Mouse (Mus musculus) testis, postnatal 14 days (tissue): ENCODE data around the gene Gucy2c.

Experiments used
- DNase-seq: peaks from one replicate; pipeline ENCODE4 v3.0.0; 2021; ENCODE audit warnings: low spot score

Gucy2c gene

DNA sequence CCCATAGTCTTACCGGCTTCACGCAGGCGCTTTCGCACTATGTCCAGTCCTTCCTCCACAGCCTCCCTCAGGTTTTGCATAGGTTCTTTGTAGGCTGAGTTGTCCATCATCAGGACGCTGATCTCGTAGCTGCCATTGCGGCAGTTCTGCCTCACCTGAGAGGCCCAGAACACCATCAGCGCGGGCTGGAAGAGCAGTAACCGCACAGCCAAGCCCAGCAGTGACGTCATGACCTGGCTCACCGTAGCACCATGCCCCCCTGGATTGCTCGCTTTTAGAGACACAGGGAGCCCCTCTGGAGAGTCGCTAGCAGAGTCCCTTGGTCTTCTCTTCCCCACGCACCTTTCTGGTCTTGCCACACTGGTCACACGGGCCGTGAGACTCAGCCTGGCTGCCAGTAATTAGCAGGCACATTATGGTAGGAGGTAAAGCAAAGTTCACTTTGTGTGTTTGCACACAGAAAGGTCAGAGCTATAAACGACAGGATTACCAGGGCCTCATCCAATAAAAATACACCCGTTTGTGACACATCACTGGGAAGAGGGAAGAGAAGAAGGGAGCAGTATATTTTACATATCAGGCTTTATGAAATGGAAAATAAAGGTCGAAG, at the start of gene Gucy2c:
Gene Gucy2c, minus strand, starts transcription at position 389 of the 610 bp plus-strand sequence.
- no peak for DNase-seq

DNA sequence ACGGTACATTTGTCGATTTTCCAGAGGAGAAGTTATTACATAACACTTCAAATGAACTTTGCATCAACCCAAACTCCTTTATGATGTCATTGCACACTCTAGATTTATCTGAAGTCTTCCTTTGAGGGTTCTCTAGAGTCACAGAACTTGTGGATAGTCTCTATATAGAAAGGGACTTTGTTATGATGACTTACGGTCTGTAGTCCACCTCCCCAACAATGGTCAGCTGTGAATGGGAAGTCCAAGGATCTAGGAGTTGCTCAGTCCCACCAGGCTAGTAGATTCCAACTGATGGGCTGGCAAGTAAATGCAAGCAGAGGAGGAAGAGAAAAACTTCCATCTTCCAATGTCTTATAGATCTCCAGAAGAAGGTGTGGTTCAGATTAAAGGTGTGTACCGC, 47.1 kb upstream of the Gucy2c start:
- DNase-seq = no peak

DNA sequence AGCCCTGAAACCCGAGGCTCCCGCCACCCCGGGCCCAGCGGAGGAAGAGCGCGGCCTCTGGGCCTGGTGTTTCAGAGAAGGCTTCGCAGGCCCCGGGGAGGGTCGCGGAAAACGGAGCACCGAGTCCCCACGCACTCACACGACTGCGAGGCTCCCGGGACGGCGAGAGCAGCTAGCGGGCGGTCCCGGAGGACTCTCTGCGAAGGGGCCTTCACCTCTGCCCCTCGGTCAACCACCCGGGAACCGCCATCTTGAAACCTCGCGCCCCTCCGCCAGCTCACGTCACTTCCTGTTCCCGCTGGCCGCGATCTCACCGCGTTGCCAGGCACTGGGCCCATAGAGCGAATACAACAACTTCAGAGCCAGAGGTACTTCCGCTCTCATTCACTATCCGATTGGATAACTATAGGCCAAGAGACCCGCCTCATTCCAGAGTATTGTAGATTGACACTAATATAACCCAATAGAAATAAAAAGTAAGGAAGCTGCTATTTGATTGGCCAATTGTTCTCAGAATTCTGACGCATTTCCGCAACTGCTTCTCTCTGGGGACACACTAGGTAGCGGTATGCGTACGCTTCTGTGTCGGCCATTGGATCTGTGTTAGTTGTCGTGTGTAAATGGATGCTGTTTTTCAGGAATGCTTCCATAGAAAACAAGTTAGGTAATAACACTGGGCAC, 46.5 kb upstream of the Gucy2c start, which contains the start of gene Wbp11:
Gene Wbp11, minus strand, starts transcription at position 353 of the 681 bp plus-strand sequence.
- DNase-seq = peak; percentile 97

DNA sequence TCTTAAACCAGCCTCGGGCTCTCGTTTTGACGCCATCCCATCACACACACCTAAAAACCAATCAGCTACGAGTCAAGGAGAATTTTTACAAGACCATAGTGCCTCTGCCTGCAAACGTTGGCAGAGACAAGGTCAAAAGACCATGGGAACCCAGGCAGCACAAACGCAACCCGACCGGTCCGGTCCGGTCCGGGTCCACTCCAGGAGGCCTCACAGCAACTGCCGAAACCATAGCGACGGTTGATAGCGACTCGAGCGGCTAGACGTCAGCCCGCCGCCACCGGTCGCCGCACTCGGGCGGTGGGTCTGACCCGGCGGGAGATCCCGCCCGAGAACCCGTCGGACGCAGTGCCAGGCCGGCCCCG, 45.9 kb upstream of the Gucy2c start, which contains the start of gene BC049715:
Gene BC049715, plus strand, starts transcription at position 111 of the 365 bp plus-strand sequence.
- DNase-seq = no peak

- DNase-seq = no peak
Observed at GRCm38 (mm10) chr6:136827116-136827515, 45.6 kb upstream of the Gucy2c start.

GRCm38 (mm10) chr6:136824987-136825386, 43.4 kb upstream of the Gucy2c start:
- DNase-seq = no peak

DNA sequence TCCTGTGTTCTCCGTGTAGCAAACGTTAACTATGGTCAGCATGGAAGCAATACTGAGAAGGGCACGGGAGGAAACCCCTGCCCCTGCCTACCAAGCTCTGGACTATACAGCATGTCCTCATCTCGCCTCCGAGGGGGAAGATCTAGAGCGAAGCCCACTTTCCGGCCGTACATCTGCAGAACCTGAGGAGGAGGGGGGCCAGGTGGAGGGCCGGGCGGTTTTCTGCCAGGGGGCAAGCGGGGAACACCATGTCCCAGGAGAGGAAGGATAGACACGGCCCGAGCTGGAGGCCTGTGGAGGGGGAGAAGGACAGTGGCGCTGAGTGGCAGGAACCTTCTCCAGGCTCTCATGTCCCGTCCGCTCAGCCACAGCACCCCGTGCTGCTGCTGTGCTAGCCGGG, 39.5 kb upstream of the Gucy2c start:
- DNase-seq = no peak

- DNase-seq = no peak
Observed at GRCm38 (mm10) chr6:136820381-136820780, 38.8 kb upstream of the Gucy2c start.

DNA sequence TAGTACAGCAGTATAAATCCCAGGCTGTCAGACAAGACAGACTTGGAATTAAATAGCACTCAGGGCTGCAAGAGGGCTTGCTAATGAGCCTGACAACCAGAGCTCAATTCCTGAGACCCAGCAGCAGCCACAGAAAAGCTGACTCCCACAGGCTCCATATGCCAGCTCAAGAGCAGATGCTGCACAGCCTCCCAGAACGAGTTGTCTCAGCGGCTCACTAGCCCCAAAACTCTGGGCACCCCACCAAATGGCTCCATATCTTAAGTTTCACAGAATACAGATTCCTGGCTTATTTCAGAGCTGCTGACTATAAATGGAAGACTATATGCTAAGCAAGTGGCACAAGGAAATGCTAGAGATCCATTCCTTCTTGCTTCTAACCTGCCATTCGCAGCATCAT, 36.0 kb upstream of the Gucy2c start:
- no peak for DNase-seq

- no peak for DNase-seq
Observed at GRCm38 (mm10) chr6:136816826-136817225, 35.3 kb upstream of the Gucy2c start.

DNA sequence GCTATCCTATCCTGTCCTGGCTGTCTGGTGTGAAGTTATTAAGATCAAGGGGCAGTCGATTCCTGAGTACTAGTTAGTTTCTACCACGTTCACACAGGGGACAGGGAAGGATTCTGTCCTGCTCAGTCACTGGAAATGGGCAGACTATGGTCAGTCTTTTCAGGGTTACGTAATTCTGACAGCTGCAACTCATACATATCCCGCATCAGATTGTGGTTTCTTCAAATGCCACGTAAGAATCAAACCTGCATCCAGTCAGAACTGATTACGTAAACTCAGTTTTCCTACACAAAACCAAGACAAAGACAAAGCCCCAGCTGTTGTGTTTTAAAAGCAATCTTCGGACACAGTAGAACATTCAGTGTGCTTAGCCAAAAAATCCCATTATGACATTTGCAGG, 33.8 kb upstream of the Gucy2c start:
- no peak for DNase-seq

GRCm38 (mm10) chr6:136813117-136813516, 31.6 kb upstream of the Gucy2c start:
- DNase-seq = no peak

DNA sequence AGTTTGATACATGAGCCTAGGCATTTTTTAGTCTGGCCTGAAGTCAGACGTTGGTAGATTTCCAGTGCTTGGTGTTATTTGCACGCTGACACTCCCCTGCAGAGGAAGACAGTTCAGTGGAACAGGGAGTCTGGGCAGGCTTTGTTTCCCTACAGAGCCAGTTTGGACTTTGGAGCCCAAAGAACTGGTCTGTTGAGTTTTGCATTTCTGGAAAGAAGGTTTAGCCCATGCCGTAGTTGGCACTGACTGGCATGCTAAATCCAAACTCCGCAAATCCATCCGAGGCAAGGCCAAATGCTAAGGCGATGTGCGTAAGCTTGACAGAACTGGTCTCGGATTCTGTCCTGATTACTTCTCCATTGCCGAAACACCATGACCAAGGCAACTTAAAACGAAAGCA, 29.6 kb upstream of the Gucy2c start:
- no peak for DNase-seq

DNA sequence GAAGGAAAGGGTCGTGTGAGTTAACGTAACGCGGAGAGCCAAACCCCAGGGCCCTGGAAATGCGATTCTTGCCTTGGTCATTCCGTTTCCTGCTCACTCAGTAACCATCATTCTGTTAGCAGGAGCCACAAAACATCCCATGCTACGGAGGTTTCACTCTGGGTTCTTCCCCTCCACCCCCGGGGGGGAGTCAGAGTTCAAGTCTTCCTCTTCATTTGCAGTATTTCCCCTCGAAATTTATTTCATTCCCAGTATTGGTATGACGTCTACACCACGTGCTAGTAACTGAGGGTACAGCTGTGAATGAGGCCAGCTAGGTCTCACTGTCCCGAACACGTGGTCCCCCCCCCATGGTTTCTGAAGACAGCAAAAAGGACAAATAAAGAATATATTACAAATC, 28.1 kb upstream of the Gucy2c start:
- DNase-seq = no peak

DNA sequence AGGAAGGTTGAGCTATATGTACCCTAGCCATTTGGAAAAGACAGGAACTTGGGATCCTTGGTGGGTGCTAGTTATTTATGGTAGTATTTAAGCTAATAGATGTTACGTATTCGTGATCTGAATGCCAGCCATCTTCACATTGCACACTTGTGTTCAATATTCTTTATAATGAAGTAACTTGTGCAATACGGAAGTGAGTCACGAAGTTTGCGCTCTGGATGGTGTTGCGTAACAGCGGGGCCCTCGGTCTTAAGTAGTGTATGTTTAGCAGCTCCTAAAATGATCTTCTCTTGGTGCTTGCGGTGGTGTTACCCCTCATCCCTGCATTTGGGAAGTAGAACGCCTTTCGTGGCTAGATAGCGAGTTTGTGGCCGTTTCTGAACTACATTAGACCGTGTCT, 27.5 kb upstream of the Gucy2c start:
- DNase-seq = no peak

- no peak for DNase-seq
Observed at GRCm38 (mm10) chr6:136808631-136809046, 27.1 kb upstream of the Gucy2c start.

DNA sequence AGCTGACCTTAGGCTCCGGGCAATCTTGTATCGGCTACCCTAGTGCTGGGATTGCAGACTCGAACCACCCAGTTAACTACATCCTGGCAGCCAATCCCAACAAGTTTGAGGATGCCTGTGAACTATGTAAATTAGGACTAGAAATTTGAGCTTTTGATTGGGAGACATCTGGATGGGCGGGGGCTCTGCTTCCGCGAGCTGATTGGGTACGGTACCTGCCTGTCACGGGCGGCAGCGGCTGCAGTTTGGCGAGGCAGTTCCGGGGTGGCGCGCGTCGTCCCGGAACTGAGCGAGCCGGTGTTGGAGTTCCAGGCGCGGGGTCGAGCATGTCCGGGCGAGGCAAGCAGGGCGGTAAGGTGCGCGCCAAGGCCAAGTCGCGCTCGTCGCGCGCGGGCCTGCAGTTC, 26.5 kb upstream of the Gucy2c start, which contains the start of gene H2afj:
Gene H2afj, plus strand, starts transcription at position 231 of the 404 bp plus-strand sequence.
- peak; percentile 97 for DNase-seq

GRCm38 (mm10) chr6:136807395-136808013, 25.9 kb upstream of the Gucy2c start:
- no peak for DNase-seq

DNA sequence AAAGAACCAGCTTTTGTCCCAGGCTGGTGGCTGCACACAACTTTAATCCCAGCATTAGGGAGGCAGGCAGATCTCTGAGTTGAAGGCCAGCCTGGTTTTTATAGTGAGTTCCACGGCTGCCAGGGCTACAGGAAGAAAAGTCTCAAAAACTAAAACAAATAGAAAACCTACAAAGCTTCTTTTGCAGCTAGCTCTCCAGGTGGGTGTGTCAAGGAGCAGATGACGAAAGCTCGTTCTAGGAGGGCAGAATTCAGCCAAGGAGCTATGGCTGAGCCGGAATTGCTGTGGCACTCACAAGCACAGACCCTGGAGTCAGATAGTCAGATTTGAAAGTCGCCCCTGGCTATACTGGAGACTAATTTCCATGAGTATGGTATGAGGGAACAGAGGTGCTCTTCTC, 25.3 kb upstream of the Gucy2c start:
- DNase-seq = no peak

GRCm38 (mm10) chr6:136805409-136805775, 23.8 kb upstream of the Gucy2c start:
- no peak for DNase-seq

GRCm38 (mm10) chr6:136804705-136805408, 23.3 kb upstream of the Gucy2c start:
- DNase-seq = no peak

GRCm38 (mm10) chr6:136803739-136804633, 22.4 kb upstream of the Gucy2c start, which contains the start of gene Hist4h4:
Hist4h4 (minus strand) TSS chr6:136804415.
- DNase-seq = peak; percentile 93
